Mouse (Mus musculus): ENCODE results near the gene Tmem86b. TPM values are rescaled to one million over a fixed set of nuclear protein-coding genes. Genes with fewer than 3 reads are reported as not detected.

Gene Tmem86b
- 1.0 and 1.3 TPM in 2 replicates for polyA plus RNA-seq (2014; fragmentation: Nextera tagmentation; extraction: Ambion mirVana)

DNA sequence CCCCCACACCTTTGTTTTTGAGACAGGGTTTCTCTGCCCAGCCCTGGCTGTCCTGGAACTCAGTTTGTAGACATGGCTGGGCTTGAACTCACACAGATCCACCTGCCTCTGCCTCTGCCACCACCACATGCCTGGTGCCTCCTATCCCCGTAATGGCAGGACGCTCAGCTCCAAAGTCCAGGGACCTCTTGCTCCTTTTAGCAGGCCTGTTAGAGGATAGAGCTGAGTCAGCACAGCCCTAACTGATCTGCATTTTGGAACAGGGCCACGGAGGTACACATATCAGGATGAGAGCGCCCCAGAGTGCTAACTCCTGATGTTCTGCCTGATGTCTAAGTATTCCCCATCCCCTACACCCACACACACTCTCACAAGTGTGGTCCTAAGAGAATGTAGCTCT, at the start of gene Tmem86b:
Tmem86b (minus strand) TSS at position 392 of the 400 bp plus-strand sequence.
- Histone ChIP-seq H3K36me3 (ENCODE audit: insufficient read depth) (peaks cover 71% of the 10 kb centered on the region), H3K4me3 (ENCODE audit: low read depth, low read length) (no peak within 1 kb of the TSS), H3K4me1 (ENCODE audit: insufficient read depth) (no peaks in the 10 kb centered on the region), H3K4me2 (no peak within 1 kb of the TSS), H3K9me3 (ENCODE audit: low read depth, low read length) (no peaks in the 10 kb centered on the region), H3K9ac (no peak within 1 kb of the TSS), H3K27ac (ENCODE audit: low read depth) (no peak within 1 kb of the TSS), H3K27me3 (ENCODE audit: insufficient read depth, low read length) (no peaks in the 10 kb centered on the region)
- TF ChIP-seq CTCF (IDR thresholded peaks at IDR 0.05; ENCODE audit: low read depth) = no peak
- 88% methylated on average over 4 of the region's 4 CpGs for WGBS
- ATAC-seq (ENCODE audit: insufficient read depth) (no peak), DNase-seq (no peak)

DNA sequence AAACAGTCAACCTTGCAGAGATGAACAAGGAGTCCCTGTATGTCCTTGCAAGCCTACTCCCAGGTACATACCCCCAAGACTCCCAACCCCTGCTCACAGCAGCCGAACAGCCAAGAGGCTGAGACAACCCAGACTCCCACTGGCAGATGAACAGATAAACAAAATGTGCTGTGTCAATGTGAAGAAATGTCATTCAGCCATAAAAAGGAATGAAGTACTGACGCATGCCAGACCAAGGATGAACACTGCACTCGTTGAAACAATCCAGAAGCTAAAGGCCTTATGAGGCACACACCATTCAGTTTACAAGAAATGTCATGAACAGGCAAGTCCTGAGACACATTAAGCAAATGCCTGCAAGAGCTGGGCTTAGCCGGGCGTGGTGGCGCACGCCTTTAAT, 44.0 kb upstream of the Tmem86b start:
- WGBS = 89% methylated on average over 7 of the region's 7 CpGs
- no peak overlapping the region for H3K9ac ChIP-seq
- no peak for TF ChIP-seq CTCF (IDR thresholded peaks at IDR 0.05; ENCODE audit: low read depth)
- H3K27me3 ChIP-seq (ENCODE audit: insufficient read depth, low read length) = no peaks in the 10 kb centered on the region
- H3K36me3 ChIP-seq (ENCODE audit: insufficient read depth) = peaks cover 54% of the 10 kb centered on the region; the same call in 1 of the 2 replicates
- ATAC-seq (ENCODE audit: insufficient read depth) = no peak
- no peak overlapping the region for H3K4me3 ChIP-seq (ENCODE audit: low read depth, low read length)
- no peak overlapping the region for H3K4me2 ChIP-seq
- DNase-seq = no peak
- H3K27ac ChIP-seq (ENCODE audit: low read depth) = no peak overlapping the region
- H3K4me1 ChIP-seq (ENCODE audit: insufficient read depth) = no peaks in the 10 kb centered on the region
- no peaks in the 10 kb centered on the region for H3K9me3 ChIP-seq (ENCODE audit: low read depth, low read length)

DNA sequence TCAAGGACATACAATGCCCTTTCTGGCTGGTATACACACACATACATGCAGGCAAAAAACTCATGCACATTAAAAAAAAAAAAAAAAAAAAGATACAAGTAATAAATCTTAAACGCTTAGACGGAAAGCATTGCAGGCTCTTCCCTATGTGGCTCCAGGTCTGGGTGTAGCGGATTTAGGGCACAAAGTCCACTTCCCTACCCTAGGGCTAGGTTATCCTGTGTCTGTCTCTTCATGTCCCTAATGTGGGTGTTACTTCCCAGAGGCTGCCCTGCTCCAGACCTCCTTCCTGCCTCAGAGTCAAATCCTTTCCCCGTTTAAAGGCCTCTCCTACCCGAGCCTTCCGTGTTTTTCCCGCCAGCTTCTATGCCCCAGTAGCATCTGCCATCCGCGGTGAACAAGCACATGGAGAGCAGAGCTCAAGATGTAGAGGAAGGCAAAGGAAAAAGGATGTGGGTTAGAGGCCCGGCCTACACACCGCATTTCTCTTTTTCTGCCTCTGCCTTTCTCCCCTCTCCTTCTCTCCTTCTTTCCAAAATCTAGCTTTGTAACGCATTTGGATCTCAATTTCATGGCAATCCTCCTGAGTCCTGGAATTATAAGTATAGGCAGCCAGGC, 43.0 kb upstream of the Tmem86b start:
- Histone ChIP-seq H3K36me3 (ENCODE audit: insufficient read depth) (peaks cover 49% of the 10 kb centered on the region; the same call in 1 of the 2 replicates), H3K9me3 (ENCODE audit: low read depth, low read length) (no peaks in the 10 kb centered on the region), H3K27me3 (ENCODE audit: insufficient read depth, low read length) (no peaks in the 10 kb centered on the region)

DNA sequence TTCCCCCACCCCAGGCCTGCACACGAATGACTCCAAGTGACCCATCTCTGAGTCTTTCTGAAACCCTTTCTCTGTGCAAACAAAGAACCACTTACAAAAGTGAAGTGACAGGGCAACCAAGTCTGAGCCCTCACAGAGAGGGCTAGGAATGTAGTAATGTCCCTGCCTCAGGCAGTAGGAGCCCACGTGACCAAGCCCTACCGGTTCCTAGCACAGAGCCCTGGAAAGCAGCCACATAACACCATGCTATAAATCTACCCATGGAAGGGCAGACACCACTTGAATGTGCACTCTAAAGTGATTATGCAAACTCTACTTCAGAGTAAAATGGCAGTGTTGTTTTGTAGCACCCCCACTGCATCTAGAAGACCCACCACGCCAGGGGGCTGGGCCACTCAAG, 40.7 kb upstream of the Tmem86b start:
- ATAC-seq (ENCODE audit: insufficient read depth) = peak; percentile 89
- Histone ChIP-seq H3K27me3 (ENCODE audit: insufficient read depth, low read length) (no peaks in the 10 kb centered on the region), H3K4me3 (ENCODE audit: low read depth, low read length) (no peak overlapping the region), H3K36me3 (ENCODE audit: insufficient read depth) (peaks cover 48% of the 10 kb centered on the region; the same call in 1 of the 2 replicates), H3K4me2 (no peak overlapping the region), H3K27ac (ENCODE audit: low read depth) (peak overlapping the region; percentile 48; the same call in 1 of the 2 replicates), H3K9ac (no peak overlapping the region), H3K9me3 (ENCODE audit: low read depth, low read length) (no peaks in the 10 kb centered on the region), H3K4me1 (ENCODE audit: insufficient read depth) (no peaks in the 10 kb centered on the region)
- WGBS = 50% methylated on average over 4 of the region's 4 CpGs
- peak; percentile 65 for DNase-seq
- no peak for TF ChIP-seq CTCF (IDR thresholded peaks at IDR 0.05; ENCODE audit: low read depth)

More for the DNA sequence above, 43.0 kb upstream of the Tmem86b start:
- H3K4me3 ChIP-seq (ENCODE audit: low read depth, low read length) = no peak overlapping the region
- no peaks in the 10 kb centered on the region for H3K4me1 ChIP-seq (ENCODE audit: insufficient read depth)
- H3K9ac ChIP-seq = no peak overlapping the region
- WGBS = 90% methylated on average over 12 of the region's 12 CpGs
- H3K27ac ChIP-seq (ENCODE audit: low read depth) = no peak overlapping the region
- TF ChIP-seq CTCF (IDR thresholded peaks at IDR 0.05; ENCODE audit: low read depth) = no peak
- ATAC-seq (ENCODE audit: insufficient read depth) = no peak
- DNase-seq = no peak
- H3K4me2 ChIP-seq = no peak overlapping the region

DNA sequence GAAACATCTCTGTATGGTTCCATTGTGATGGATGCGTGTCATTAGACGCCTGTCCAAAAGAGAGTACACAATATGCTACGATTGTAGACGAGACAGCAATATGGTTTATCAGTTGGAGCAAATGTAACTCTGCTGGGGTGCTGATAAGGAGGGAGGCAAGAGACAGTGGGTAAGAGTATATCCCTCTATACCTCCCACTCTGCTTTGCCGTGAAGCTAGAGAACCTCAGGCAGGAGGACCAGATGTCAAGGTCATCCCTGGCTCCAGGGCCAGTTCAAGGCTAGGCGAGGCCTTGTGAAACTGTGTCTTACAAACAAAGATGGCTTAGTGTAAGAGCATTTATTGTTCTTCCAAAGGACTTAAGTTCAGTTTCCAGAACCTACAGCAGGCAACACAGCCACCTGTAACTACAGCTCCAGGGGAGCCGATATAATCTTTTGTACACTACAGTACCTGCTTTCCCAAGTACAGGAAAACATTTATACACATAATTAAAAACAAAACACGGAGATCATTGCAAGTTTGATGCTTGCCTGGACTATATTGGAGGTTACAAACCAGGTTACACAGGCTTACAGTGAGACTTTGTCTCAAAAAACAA, 39.5 kb upstream of the Tmem86b start:
- peaks cover 49% of the 10 kb centered on the region; the same call in 1 of the 2 replicates for H3K36me3 ChIP-seq (ENCODE audit: insufficient read depth)

DNA sequence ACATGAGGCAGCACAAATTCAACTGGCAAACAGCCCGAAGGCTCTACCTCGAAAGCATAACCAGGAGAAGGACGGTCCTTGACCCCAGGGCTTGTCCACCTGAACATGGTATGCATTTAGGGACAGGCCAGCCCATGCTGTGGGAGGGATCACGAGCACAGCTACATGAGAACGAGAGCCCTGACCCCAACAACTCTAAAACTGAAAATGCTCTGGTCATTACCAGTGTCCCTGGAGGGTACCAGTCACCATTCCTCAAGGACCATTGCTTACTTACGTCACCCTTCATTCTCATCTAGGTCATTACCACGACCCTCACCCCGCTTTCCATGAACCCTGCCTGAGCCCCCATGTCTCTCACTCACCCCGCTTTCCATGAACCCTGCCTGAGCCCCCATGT, 37.9 kb upstream of the Tmem86b start:
- 96% methylated on average over 9 of the region's 9 CpGs for WGBS
- DNase-seq (no peak), ATAC-seq (ENCODE audit: insufficient read depth) (no peak)
- no peak for TF ChIP-seq CTCF (IDR thresholded peaks at IDR 0.05; ENCODE audit: low read depth)
- Histone ChIP-seq H3K36me3 (ENCODE audit: insufficient read depth) (peaks cover 46% of the 10 kb centered on the region), H3K4me2 (no peak overlapping the region), H3K4me1 (ENCODE audit: insufficient read depth) (no peaks in the 10 kb centered on the region), H3K9ac (no peak overlapping the region), H3K27ac (ENCODE audit: low read depth) (no peak overlapping the region), H3K9me3 (ENCODE audit: low read depth, low read length) (no peaks in the 10 kb centered on the region), H3K27me3 (ENCODE audit: insufficient read depth, low read length) (no peaks in the 10 kb centered on the region), H3K4me3 (ENCODE audit: low read depth, low read length) (no peak overlapping the region)

More for the DNA sequence above, 39.5 kb upstream of the Tmem86b start:
- DNase-seq (no peak), ATAC-seq (ENCODE audit: insufficient read depth) (no peak)
- no peak overlapping the region; the same call in 1 of the 2 replicates for H3K27ac ChIP-seq (ENCODE audit: low read depth)
- H3K9me3 ChIP-seq (ENCODE audit: low read depth, low read length) = no peaks in the 10 kb centered on the region
- no peak for TF ChIP-seq CTCF (IDR thresholded peaks at IDR 0.05; ENCODE audit: low read depth)
- H3K27me3 ChIP-seq (ENCODE audit: insufficient read depth, low read length) = no peaks in the 10 kb centered on the region
- H3K4me2 ChIP-seq = no peak overlapping the region
- no peaks in the 10 kb centered on the region for H3K4me1 ChIP-seq (ENCODE audit: insufficient read depth)
- 87% methylated on average over 8 of the region's 8 CpGs for WGBS
- no peak overlapping the region for H3K4me3 ChIP-seq (ENCODE audit: low read depth, low read length)
- H3K9ac ChIP-seq = no peak overlapping the region

DNA sequence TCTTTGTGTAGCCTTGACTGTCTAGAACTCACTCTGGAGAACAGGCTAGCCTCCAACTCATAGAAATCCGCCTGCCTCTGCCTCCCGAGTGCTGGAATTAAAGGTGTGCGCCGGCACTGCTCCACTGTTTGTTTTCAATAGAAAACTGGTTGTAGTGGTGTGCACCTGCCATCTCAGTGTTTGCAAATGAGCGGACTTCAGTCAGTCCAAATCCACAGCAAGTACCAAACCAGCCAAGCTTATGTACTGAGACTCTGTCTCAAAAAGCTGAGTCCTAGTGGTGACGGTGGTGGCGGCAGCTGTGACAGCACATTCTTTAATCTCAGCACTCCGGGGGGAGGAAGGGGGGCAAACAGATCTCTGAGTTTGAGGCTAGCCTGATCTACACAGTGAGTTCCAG, 37.3 kb upstream of the Tmem86b start:
- Histone ChIP-seq H3K27me3 (ENCODE audit: insufficient read depth, low read length) (no peaks in the 10 kb centered on the region), H3K36me3 (ENCODE audit: insufficient read depth) (peaks cover 49% of the 10 kb centered on the region), H3K27ac (ENCODE audit: low read depth) (no peak overlapping the region), H3K9ac (no peak overlapping the region), H3K4me3 (ENCODE audit: low read depth, low read length) (no peak overlapping the region), H3K9me3 (ENCODE audit: low read depth, low read length) (no peaks in the 10 kb centered on the region), H3K4me1 (ENCODE audit: insufficient read depth) (no peaks in the 10 kb centered on the region), H3K4me2 (no peak overlapping the region)
- no peak for ATAC-seq (ENCODE audit: insufficient read depth)
- WGBS = 96% methylated on average over 8 of the region's 8 CpGs
- no peak for TF ChIP-seq CTCF (IDR thresholded peaks at IDR 0.05; ENCODE audit: low read depth)
- DNase-seq = no peak
